Mouse (Mus musculus) spleen, adult 18-20 months (tissue): Measurements from ENCODE around the gene Lrrc45.
"Not testable (repeated sequence)": the region's sequence is repeated elsewhere in the genome, so short reads cannot be mapped to it uniquely, and the experiment has no call there.

Experiments
- DNase-seq, 2 experiments: peaks; one replicate each; pipeline ENCODE4 v3.0.0; 2022; ENCODE audit warnings: mixed read lengths in 2 of 2

Lrrc45 gene

DNA sequence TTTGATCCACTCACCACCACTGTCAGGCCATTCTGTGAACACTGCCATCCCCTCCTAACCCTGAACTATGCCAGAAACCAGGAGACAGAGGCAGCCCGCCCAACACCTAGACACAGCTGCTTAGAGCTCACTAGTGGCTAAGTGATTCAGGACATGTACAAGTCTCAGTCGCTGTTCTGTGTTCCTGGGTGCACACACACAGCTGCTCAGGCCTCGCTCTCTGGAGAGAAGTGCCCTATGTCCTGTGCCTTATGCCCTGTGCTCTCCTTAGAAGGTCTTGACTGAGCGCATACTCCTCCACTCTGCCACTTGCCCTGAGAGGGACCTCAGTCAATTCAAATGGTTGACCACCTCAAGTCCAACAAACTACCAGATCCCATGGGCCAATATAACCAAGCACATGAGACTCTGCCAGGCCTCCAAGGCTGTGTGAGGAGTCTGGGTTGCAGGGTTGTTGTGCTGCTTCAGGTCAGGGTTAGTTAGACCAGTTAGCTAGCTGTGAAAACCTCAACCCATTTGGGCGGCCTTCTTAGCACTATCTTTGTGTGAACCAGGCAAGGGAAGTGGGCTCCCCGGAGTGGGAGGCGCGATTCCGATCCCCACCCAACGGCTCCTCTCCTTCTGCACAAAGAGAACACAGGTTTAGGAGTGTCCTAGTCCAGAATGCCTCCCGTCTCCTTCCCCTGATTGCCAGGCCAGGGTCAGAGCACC, 15.0 kb downstream of the Lrrc45 start:
- no peak for DNase-seq

DNA sequence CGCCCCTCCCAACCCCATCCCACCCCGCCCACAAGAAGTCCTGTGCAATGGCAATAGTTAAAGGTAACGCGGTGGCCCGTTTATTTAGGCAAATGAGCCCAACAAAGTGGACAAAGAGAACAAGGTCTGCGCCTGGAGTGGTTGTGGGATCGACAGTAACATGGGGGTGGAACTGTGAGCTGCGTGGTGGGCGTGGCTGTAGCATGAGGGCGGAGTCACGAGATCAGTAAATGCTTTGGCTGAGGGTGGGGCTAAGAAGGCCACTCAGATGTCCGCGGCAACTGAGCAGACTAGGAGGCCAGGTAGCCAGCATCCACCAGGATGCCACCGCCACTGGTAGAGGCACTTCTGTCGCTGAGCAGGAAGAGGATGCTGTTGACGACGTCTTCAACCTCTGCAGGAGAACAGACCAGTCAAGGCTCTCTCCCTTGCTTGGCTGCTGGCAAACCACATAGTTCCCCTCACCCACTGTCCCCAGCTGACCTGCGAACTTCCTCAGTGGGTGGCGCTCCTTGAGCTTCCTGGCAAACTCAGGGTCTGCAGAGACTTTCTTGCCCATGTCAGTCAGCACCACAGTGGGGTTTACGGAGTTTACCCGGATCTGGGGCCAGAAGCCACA, 15.8 kb downstream of the Lrrc45 start:
- DNase-seq: peak; percentile 35 to 59

DNA sequence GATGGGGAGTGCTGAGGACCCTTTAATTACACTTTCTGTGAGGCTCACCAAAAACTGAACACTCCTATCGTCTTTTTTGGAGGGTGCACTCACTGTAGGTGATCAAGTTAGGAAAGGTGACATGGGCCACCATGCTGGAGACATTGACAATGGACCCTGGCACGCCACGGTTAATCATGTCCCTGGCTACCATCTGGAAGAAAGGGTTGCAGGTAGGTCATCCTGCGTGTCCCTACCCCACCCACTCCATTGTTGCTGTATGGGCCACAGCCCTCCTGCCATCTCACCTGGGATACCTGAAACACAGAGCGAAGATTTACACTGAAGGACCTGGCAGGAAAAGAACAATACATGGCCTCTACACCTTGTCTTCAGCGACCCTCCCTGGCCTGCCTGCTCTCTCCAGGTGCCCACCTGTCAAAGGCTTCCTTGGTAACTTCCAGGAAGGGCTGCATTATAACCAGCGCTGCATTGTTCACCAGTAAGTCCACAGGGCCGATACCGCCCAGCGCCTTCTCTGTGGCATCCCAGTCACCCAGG, 16.7 kb downstream of the Lrrc45 start:
- no peak for DNase-seq

GRCm38 (mm10) chr11:120731395-120731794, 17.7 kb downstream of the Lrrc45 start:
- DNase-seq: no peak

GRCm38 (mm10) chr11:120731858-120732680, 18.3 kb downstream of the Lrrc45 start, which contains the start of gene Cbr2:
Gene Cbr2 (minus strand): TSS chr11:120732114.
- DNase-seq: peak in 1 of 2 experiments; percentile 1

DNA sequence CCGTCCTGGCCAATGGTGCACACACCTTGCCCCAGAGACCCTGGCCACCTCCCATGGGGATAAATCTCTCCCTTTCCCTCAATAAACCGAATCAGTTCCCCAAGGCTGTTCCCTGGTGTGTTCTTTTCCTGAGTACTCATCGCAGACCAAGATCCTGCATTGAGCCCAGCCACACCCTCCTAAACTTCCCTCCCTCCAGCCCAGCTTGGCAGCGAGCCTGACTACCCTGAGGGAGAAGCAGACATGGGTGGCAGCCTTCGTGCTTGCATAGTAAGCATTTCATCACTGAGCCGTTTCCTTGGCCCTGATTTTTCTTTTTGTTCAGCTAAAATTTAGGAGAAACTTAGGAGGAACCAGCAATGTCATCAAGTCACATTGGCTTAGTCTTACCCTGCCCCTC, 19.8 kb downstream of the Lrrc45 start:
- no peak for DNase-seq

GRCm38 (mm10) chr11:120736424-120736823, 22.7 kb downstream of the Lrrc45 start:
- DNase-seq: no peak

GRCm38 (mm10) chr11:120740981-120741380, 27.3 kb downstream of the Lrrc45 start:
- no peak for DNase-seq

GRCm38 (mm10) chr11:120744121-120744701, 30.5 kb downstream of the Lrrc45 start:
- DNase-seq: no peak

DNA sequence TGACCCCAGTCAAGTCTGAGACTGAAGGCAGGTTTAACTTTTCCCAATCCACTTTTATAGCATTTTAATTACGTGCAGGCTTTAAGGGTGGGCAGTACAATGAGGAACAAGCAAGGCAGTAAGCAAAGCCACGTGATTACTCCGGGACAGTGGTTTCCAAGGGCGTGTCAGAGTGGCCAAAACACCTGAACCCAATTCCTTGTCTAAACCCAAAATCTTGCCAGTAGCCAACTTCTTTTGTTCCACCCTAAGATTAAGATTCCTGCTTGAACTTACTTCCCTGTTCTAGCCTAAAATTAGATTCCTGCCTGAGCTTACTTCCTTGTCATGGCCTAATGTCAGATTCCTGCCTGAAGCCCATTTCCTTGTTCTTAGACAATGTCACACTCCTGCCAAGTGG, 34.2 kb downstream of the Lrrc45 start:
- DNase-seq: no peak

DNA sequence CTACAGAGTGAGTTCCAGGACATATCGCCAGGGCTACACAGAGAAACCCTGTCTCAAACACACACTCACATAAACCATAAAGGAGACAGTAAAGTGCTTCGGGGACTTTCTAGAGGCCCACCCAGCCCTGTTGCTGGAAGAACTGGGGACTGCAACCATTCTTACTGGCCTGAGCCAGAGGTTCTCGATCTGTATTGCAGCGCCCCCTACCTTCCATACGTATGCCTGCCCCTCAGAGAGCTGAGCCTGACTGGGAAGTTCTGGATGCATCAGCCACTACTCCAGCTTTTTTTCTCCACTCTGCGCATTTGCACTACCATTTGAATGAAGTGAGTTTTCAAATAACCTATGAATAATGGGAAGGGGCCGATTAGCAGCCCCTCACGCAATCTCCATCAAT, 35.7 kb downstream of the Lrrc45 start:
- DNase-seq: peak in 1 of 2 experiments; percentile 50

GRCm38 (mm10) chr11:120751606-120752005, 37.9 kb downstream of the Lrrc45 start:
- DNase-seq: no peak

GRCm38 (mm10) chr11:120760236-120760635, 46.5 kb downstream of the Lrrc45 start:
- no peak for DNase-seq

DNA sequence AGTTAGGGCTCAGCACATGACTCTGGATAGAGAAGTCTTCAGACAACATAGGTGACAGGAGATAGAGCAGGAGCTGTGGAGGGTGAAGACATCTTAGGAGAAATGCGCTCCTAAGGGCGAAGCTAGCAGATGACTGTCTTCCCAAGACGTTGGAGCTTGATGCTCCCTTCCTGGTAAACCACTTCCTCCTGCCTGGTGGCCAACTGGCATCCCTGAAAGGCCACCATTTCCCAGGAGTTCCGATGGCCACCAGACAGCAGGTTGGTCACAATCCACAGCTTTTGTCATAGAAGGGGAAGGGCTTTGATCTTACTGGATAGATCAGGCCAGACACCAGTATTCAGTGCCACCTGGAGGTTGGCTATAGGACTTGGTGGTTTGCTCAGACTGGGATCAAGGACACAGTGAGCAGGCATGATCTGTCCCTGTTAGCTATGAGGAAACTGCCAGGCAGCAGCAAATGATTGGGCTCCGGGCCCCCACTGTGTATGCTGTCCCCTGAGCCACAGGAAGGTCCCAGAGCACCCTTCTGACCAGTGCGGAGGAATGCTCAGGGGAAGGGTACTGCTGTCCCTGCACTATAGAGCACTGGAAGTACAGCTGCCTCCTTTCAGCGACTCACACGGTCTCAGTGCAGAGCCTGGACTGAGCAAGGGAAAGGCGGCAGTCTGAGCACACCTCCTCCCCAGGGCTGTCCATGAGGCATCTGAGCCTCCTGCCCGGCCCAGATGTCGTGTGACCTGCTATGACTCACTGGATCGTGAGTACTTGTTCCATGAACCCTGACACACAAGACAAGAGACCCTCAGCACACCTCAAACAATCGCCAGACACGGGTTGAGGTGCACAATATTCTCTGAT, 48.3 kb downstream of the Lrrc45 start:
- DNase-seq: no peak

DNA sequence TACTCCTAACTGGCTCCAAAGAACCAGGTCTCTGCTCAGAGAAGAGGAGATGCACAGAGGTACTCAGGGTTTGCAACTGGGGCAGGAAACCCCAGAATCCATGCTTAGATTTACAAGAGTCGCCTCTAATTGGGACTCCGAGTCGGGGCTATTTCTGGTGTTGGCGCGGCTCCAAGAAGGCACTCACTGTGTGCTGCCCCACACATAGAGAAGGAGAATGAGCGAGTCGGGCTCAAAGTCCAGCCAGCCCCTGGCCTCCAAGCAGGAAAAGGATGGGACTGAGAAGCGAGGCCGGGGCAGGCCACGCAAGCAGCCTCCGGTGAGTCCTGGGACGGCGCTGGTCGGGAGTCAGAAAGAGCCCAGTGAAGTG, 48.9 kb downstream of the Lrrc45 start, which contains the start of gene Hmga1b:
TSS of gene Hmga1b (plus strand) at position 123 of the 370 bp plus-strand sequence.
- not testable (repeated sequence) for DNase-seq

- not testable (repeated sequence) for DNase-seq
Observed at GRCm38 (mm10) chr11:120763121-120763999, 49.6 kb downstream of the Lrrc45 start.

DNA sequence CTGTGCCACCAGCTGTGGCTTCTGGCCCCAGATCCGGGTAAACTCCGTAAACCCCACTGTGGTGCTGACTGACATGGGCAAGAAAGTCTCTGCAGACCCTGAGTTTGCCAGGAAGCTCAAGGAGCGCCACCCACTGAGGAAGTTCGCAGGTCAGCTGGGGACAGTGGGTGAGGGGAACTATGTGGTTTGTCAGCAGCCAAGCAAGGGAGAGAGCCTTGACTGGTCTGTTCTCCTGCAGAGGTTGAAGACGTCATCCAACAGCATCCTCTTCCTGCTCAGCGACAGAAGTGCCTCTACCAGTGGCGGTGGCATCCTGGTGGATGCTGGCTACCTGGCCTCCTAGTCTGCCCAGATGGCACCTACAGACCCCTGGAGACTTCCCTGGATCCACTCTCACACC, 53.3 kb downstream of the Lrrc45 start:
- DNase-seq: not testable (repeated sequence)

DNA sequence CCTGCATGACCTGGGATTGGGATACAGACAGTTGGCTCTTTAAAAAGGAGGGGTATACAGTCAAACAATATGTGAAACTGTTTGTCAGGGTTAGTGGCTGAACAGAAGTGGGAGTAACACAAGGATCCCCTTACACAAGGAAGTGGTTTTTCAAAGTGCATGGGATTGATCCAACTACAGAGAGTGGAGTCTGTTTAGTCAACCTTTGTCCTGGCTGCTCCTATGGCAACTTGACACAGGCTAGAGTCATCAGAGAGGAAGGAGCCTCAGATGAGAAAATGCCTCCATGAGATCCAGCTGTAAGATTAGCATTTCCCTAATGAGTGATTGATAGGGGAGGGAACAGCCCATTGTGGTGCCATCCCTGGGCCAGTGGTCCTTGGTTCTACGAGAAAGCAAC, 54.5 kb downstream of the Lrrc45 start:
- DNase-seq: no peak
